Mouse (Mus musculus): ENCODE data around the gene Snx29.

DNA sequence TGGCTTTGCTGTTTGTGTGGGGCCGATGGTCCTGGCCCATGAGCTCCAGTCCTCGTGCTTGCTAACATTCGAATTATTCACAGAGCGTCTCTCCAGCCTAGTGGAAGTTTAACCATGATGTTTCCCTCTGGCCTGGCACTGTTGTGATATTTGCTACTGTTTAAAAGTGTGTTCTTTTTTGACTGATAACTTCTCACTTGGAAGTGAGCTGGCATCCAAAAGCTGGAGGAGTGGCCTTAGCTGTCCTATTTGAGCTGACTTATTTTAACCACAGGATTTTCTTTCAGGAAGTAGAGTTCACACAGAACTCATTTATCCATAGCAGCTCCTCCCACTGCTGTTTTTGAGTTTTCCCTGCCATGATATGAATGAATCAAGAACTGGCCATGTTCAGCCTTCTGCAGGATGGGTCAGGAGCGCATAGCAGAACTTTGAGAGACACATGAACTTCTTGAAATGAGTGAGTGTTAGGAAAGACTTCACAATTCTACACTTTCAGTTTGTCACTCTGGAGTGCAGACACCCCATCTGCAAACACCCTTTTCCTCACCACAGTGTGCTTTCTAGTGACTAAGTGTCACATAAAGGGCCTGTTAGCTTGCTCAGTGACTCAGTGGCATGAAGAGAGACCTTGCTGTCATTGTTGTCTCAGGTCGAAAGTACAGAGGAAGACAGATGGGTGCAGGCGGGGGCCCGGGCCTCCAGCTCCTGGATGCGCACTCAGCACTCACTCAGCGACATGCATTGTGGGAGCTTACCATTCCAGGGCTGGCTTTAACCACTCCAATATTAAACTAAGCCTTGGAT is 152.6 kb downstream of the Snx29 start:
- TF ChIP-seq CTCF (IDR thresholded peaks at IDR 0.05) (no peak), EP300 (IDR thresholded peaks at IDR 0.05) (no peak)
